Mouse (Mus musculus) brain, embryonic 14.5 days (tissue): ENCODE measurements around the gene Lama5. TPM values are rescaled to one million over a fixed set of nuclear protein-coding genes. Genes with fewer than 3 reads are reported as not detected.

ENCODE experiments used
- DNase-seq: peaks from one replicate; pipeline ENCODE4 v3.0.0-alpha.2; 2011; ENCODE audit warnings: low read depth
- CTCF ChIP-seq: fragments of 200-500 bp; IDR thresholded peaks from 2 replicates; pipeline ENCODE4 v1.5.1; 2012; ENCODE audit warnings: inconsistent platforms, mild to moderate bottlenecking, moderate library complexity, borderline replicate concordance; ENCODE audit not compliant: insufficient read depth, insufficient read length; ENCODE audit errors: extremely low read depth
- POLR2A ChIP-seq: fragments of 200-500 bp; IDR thresholded peaks from 2 replicates; pipeline ENCODE4 v1.6.1; 2012; ENCODE audit warnings: mild to moderate bottlenecking, inconsistent platforms, borderline replicate concordance; ENCODE audit not compliant: poor library complexity, insufficient read depth, insufficient read length, severe bottlenecking; ENCODE audit errors: extremely low read depth
- polyA plus RNA-seq: library from polyadenylated mRNA; depleted of rRNA; stranded (reverse); fragments of >200 nt; gene quantifications from 2 replicates; pipeline ENCODE4 v1.2.3, GENCODE M21; 2012

The Lama5 gene
- polyA plus RNA-seq, 1 experiment, result 9.5 TPM

- no peak for DNase-seq
- TF ChIP-seq CTCF (no peak), POLR2A (no peak)
These were observed 12.1 kb upstream of the Lama5 start for GRCm38 (mm10) chr2:180237601-180238345.

- no peak for DNase-seq
- no peak for TF ChIP-seq CTCF
- no peak for TF ChIP-seq POLR2A
These were observed 11.3 kb upstream of the Lama5 start for GRCm38 (mm10) chr2:180236930-180237329.

- DNase-seq, result no peak
- no peak for TF ChIP-seq POLR2A
- no peak for TF ChIP-seq CTCF
These were observed 10.8 kb upstream of the Lama5 start for GRCm38 (mm10) chr2:180236500-180236899.

- no peak for TF ChIP-seq CTCF
- TF ChIP-seq POLR2A, result no peak
- no peak for DNase-seq
These were observed 10.1 kb upstream of the Lama5 start for GRCm38 (mm10) chr2:180235788-180236187.

- TF ChIP-seq CTCF, result no peak
- no peak for TF ChIP-seq POLR2A
- DNase-seq, result no peak
These were observed 9.3 kb upstream of the Lama5 start for GRCm38 (mm10) chr2:180234980-180235379.

- no peak for DNase-seq
- TF ChIP-seq CTCF (no peak), POLR2A (no peak)
These were observed 8.7 kb upstream of the Lama5 start for GRCm38 (mm10) chr2:180234353-180234752.

- TF ChIP-seq POLR2A, result no peak
- no peak for TF ChIP-seq CTCF
- no peak for DNase-seq
These were observed 7.6 kb upstream of the Lama5 start for GRCm38 (mm10) chr2:180233101-180233904.

GRCm38 (mm10) chr2:180230482-180230881 is 4.8 kb upstream of the Lama5 start:
- TF ChIP-seq CTCF (no peak), POLR2A (no peak)
- no peak for DNase-seq

GRCm38 (mm10) chr2:180229129-180229528 is 3.5 kb upstream of the Lama5 start:
- DNase-seq, result no peak
- TF ChIP-seq POLR2A (no peak), CTCF (no peak)

GRCm38 (mm10) chr2:180228592-180228991 is 2.9 kb upstream of the Lama5 start:
- DNase-seq, result no peak
- TF ChIP-seq POLR2A (no peak), CTCF (no peak)

GRCm38 (mm10) chr2:180228060-180228458 is 2.4 kb upstream of the Lama5 start:
- DNase-seq, result no peak
- TF ChIP-seq CTCF (no peak), POLR2A (no peak)
